9 mouse cellular contexts compared by ENCODE assay signal in genomic region chr8:84947241-84947545, GRCm38 (mm10). TPM values are rescaled to one million over a fixed set of nuclear protein-coding genes. Genes with fewer than 3 reads are reported as not detected.
DNase-seq lines count a peak whose midpoint lies in the region; ATAC-seq and TF ChIP-seq lines count a peak whose summit lies in the region.
"Had no signal": no experiment of that assay in that cellular context is flagged by ENCODE, and none has a peak within 500 bp of the region (broad histone marks: within the 10 kb centered on the region; RNA-seq: fewer than 3 reads in every experiment).

No protein-coding gene starts in this region.

- no peak for TF ChIP-seq POLR2A in heart, adult 2 months (IDR thresholded peaks at IDR 0.05; ENCODE audit: insufficient read depth, low read depth, low read length)
- no peak for TF ChIP-seq POLR2A in cerebellum, adult 2 months (IDR thresholded peaks at IDR 0.05; ENCODE audit: borderline replicate concordance, insufficient read depth, low read length)

- no peak overlapping the region for H3K4me3 ChIP-seq in heart, adult 2 months
- no peak overlapping the region for H3K4me3 ChIP-seq in heart, embryonic 12.5 days
- peak overlapping the region; percentile 77 for H3K4me3 ChIP-seq in forebrain, postnatal 0 days (ENCODE audit: low read depth, low read length)
- no peak overlapping the region for H3K4me3 ChIP-seq in cerebellum, adult 2 months (replicated peaks; ENCODE audit: insufficient read depth, low read depth, low read length)
- H3K4me3 ChIP-seq: stomach, embryonic 15.5 days had no signal

- H3K9me3 ChIP-seq in heart, embryonic 12.5 days (replicated peaks): no peaks in the 10 kb centered on the region
- no peaks in the 10 kb centered on the region for H3K9me3 ChIP-seq in forebrain, postnatal 0 days (ENCODE audit: low read length)
- H3K9me3 ChIP-seq: stomach, embryonic 15.5 days had no signal

- H3K4me2 ChIP-seq in heart, embryonic 12.5 days: no peak overlapping the region
- H3K4me2 ChIP-seq in forebrain, postnatal 0 days (ENCODE audit: low read depth): peak overlapping the region; percentile 69
- H3K4me2 ChIP-seq: stomach, embryonic 15.5 days had no signal

- TF ChIP-seq EP300 in heart, adult 2 months (IDR thresholded peaks at IDR 0.05; ENCODE audit: insufficient read depth, low read depth, low read length): 0 out of 2 replicates have a peak, but pooled peaks have one; percentile 33

- DNase-seq in heart, adult 2 months: peak in 1 of 2 experiments; percentile 69
- peak; percentile 44 for DNase-seq in CD4-positive helper T cell, adult 2 months (ENCODE audit: low read depth, low spot score)
- DNase-seq in forebrain, postnatal 0 days: no peak
- DNase-seq in lung, postnatal 10 days: peak; percentile 61
- DNase-seq in testis, postnatal 14 days (ENCODE audit: low spot score): peak; percentile 26
- DNase-seq in cerebellum, adult 2 months: no peak
- no peak for DNase-seq in spleen, postnatal 36 days (ENCODE audit: low spot score in 2 of 2)

- 18% methylated on average over 9 of the region's 9 CpGs for WGBS in heart, adult 2 months
- WGBS in heart, embryonic 12.5 days: 18% methylated on average over 9 of the region's 9 CpGs
- WGBS in forebrain, postnatal 0 days: 14% methylated on average over 9 of the region's 9 CpGs
- WGBS in cerebellum, adult 2 months: 25% methylated on average over 9 of the region's 9 CpGs

- no peaks in the 10 kb centered on the region; the same call in 1 of the 2 replicates for H3K4me1 ChIP-seq in heart, adult 2 months (ENCODE audit: control insufficient read depth, insufficient read depth, low read length)
- peaks cover 13% of the 10 kb centered on the region for H3K4me1 ChIP-seq in heart, embryonic 12.5 days (replicated peaks)
- H3K4me1 ChIP-seq in forebrain, postnatal 0 days (ENCODE audit: insufficient read depth): 0 out of 2 replicates have a peak, but pooled peaks cover 9% of the 10 kb centered on the region
- H3K4me1 ChIP-seq in cerebellum, adult 2 months (ENCODE audit: control insufficient read depth, insufficient read depth, low read length): peaks cover 6% of the 10 kb centered on the region; the same call in 1 of the 2 replicates

- ATAC-seq in heart, embryonic 12.5 days (ENCODE audit: insufficient number of reproducible peaks, low FRiP score): no peak
- ATAC-seq in forebrain, postnatal 0 days: no peak

- H3K27ac ChIP-seq in heart, adult 2 months: no peak overlapping the region
- H3K27ac ChIP-seq in heart, embryonic 12.5 days (ENCODE audit: poor library complexity, severe bottlenecking): no peak overlapping the region
- H3K27ac ChIP-seq in forebrain, postnatal 0 days (ENCODE audit: low read depth, low read length): no peak overlapping the region
- no peak overlapping the region for H3K27ac ChIP-seq in cerebellum, adult 2 months (ENCODE audit: insufficient read depth, low read length)
- H3K27ac ChIP-seq: stomach, embryonic 15.5 days had no signal

- peaks cover 8% of the 10 kb centered on the region for H3K27me3 ChIP-seq in heart, adult 2 months (ENCODE audit: control insufficient read depth, insufficient read depth, low read length)
- peaks cover 91% of the 10 kb centered on the region for H3K27me3 ChIP-seq in heart, embryonic 12.5 days (replicated peaks)
- peaks cover 14% of the 10 kb centered on the region; the same call in 1 of the 2 replicates for H3K27me3 ChIP-seq in forebrain, postnatal 0 days (ENCODE audit: insufficient read depth, low read length)
- H3K27me3 ChIP-seq in cerebellum, adult 2 months (ENCODE audit: control insufficient read depth, insufficient read depth, low read length): no peaks in the 10 kb centered on the region

- TF ChIP-seq CTCF in heart, adult 2 months (IDR thresholded peaks at IDR 0.05): 0 out of 2 replicates have a peak, but pooled peaks have one; percentile 0
- no peak for TF ChIP-seq CTCF in forebrain, postnatal 0 days (IDR thresholded peaks at IDR 0.05; ENCODE audit: low read depth)
- TF ChIP-seq CTCF in cerebellum, adult 2 months (IDR thresholded peaks at IDR 0.05; ENCODE audit: borderline replicate concordance, insufficient read depth, low read depth, low read length): no peak

- no peak overlapping the region for H3K9ac ChIP-seq in heart, adult 2 months (ENCODE audit: low read depth, low read length)
- H3K9ac ChIP-seq in heart, embryonic 12.5 days: no peak overlapping the region
- peak overlapping the region; percentile 80; the same call in 1 of the 2 replicates for H3K9ac ChIP-seq in forebrain, postnatal 0 days
- H3K9ac ChIP-seq: stomach, embryonic 15.5 days had no signal

- no peaks in the 10 kb centered on the region for H3K36me3 ChIP-seq in heart, adult 2 months (ENCODE audit: control insufficient read depth, insufficient read depth, low read length)
- H3K36me3 ChIP-seq in heart, embryonic 12.5 days: no peaks in the 10 kb centered on the region
- H3K36me3 ChIP-seq in forebrain, postnatal 0 days (ENCODE audit: insufficient read depth): no peaks in the 10 kb centered on the region
- H3K36me3 ChIP-seq: stomach, embryonic 15.5 days had no signal

- no peaks in the 10 kb centered on the region for H3K79me2 ChIP-seq in heart, adult 2 months (replicated peaks; ENCODE audit: control insufficient read depth, insufficient read depth, low read length)

- intact Hi-C loops in heart, adult 2 months (cut with DNase I): no loop called here

RNA-seq across cellular contexts. Expression of gene Rtbdn, which starts 0.4 kb away (rescaled TPM):
- not detected for total RNA-seq in heart, adult 2 months (2021)
- polyA plus RNA-seq in heart, adult 2 months (2012; rRNA removed): not detected in 2 replicates
- 0.20 and 0.31 TPM in 2 replicates for polyA plus RNA-seq in heart, embryonic 12.5 days (2016; fragmentation: Nextera tagmentation; extraction: Ambion mirVana)
- 4.8 and 10.4 TPM in 2 replicates for total RNA-seq in forebrain, postnatal 0 days (2014; rRNA removed)
- polyA plus RNA-seq in forebrain, postnatal 0 days (2015; fragmentation: Nextera tagmentation; extraction: Ambion mirVana): 1.7 and 3.5 TPM in 2 replicates
- 6.8 and 7.9 TPM in 2 replicates for polyA plus RNA-seq in cerebellum, adult 2 months (2012; rRNA removed)

RNA-seq across cellular contexts. Expression of gene Mast1, which starts 10.0 kb away (rescaled TPM):
- under 1 TPM; 0.07 to 0.10 TPM for total RNA-seq in heart, adult 2 months (2021)
- polyA plus RNA-seq in heart, adult 2 months (2012; rRNA removed): 0.16 and 0.18 TPM in 2 replicates
- polyA plus RNA-seq in heart, embryonic 12.5 days (2016; fragmentation: Nextera tagmentation; extraction: Ambion mirVana): 0.13 and 0.24 TPM in 2 replicates
- total RNA-seq in forebrain, postnatal 0 days (2014; rRNA removed): 39.7 and 57.7 TPM in 2 replicates
- 44.2 and 63.8 TPM in 2 replicates for polyA plus RNA-seq in forebrain, postnatal 0 days (2015; fragmentation: Nextera tagmentation; extraction: Ambion mirVana)
- polyA plus RNA-seq in cerebellum, adult 2 months (2012; rRNA removed): 115 and 129 TPM in 2 replicates

RNA-seq across cellular contexts. Expression of gene Gm49661, which starts 22.0 kb away (rescaled TPM):
- total RNA-seq in heart, adult 2 months (2021): 1 to 10 TPM; 1.3 to 2.1 TPM
- not detected in 2 replicates for polyA plus RNA-seq in heart, adult 2 months (2012; rRNA removed)
- not detected in 2 replicates for polyA plus RNA-seq in heart, embryonic 12.5 days (2016; fragmentation: Nextera tagmentation; extraction: Ambion mirVana)
- total RNA-seq in forebrain, postnatal 0 days (2014; rRNA removed): not detected in 2 replicates
- not detected in 2 replicates for polyA plus RNA-seq in forebrain, postnatal 0 days (2015; fragmentation: Nextera tagmentation; extraction: Ambion mirVana)
- polyA plus RNA-seq in cerebellum, adult 2 months (2012; rRNA removed): not detected in 2 replicates
- polyA plus RNA-seq: stomach, embryonic 15.5 days had no signal

RNA-seq across cellular contexts. Expression of gene Prdx2, which starts 22.2 kb away (rescaled TPM):
- total RNA-seq in heart, adult 2 months (2021): 100 to 1,000 TPM; 591 to 662 TPM
- polyA plus RNA-seq in heart, adult 2 months (2012; rRNA removed): 464 and 584 TPM in 2 replicates
- 638 and 672 TPM in 2 replicates for polyA plus RNA-seq in heart, embryonic 12.5 days (2016; fragmentation: Nextera tagmentation; extraction: Ambion mirVana)
- 814 and 983 TPM in 2 replicates for total RNA-seq in forebrain, postnatal 0 days (2014; rRNA removed)
- polyA plus RNA-seq in forebrain, postnatal 0 days (2015; fragmentation: Nextera tagmentation; extraction: Ambion mirVana): 974 and 1,110 TPM in 2 replicates
- 345 and 351 TPM in 2 replicates for polyA plus RNA-seq in cerebellum, adult 2 months (2012; rRNA removed)

RNA-seq across cellular contexts. Expression of gene Rnaseh2a, which starts 22.4 kb away (rescaled TPM):
- total RNA-seq in heart, adult 2 months (2021): 10 to 100 TPM; 38.1 to 50.5 TPM
- 33.7 and 46.3 TPM in 2 replicates for polyA plus RNA-seq in heart, adult 2 months (2012; rRNA removed)
- polyA plus RNA-seq in heart, embryonic 12.5 days (2016; fragmentation: Nextera tagmentation; extraction: Ambion mirVana): 77.1 and 79.0 TPM in 2 replicates
- 39.8 and 42.7 TPM in 2 replicates for total RNA-seq in forebrain, postnatal 0 days (2014; rRNA removed)
- polyA plus RNA-seq in forebrain, postnatal 0 days (2015; fragmentation: Nextera tagmentation; extraction: Ambion mirVana): 52.2 and 56.3 TPM in 2 replicates
- polyA plus RNA-seq in cerebellum, adult 2 months (2012; rRNA removed): 58.7 and 61.5 TPM in 2 replicates

Comparison
In these comparisons a context has a peak if more than half of its experiments do, and no peak if none do; other contexts are left out.
1. DNase-seq: peak in CD4-positive helper T cell, adult 2 months (single experiment), lung, postnatal 10 days (single experiment) and testis, postnatal 14 days (single experiment); none in forebrain, postnatal 0 days (single experiment), cerebellum, adult 2 months (0 of 2) and spleen, postnatal 36 days (0 of 2).
2. RNA of gene Mast1, which starts 10.0 kb away (polyA plus RNA-seq): 115 to 129 TPM in cerebellum, adult 2 months and 44.2 to 63.8 TPM in forebrain, postnatal 0 days; 0.13 to 0.24 TPM in heart, embryonic 12.5 days and 0.16 to 0.18 TPM in heart, adult 2 months; every median in the first group is over 10 times any median in the second.